Mouse (Mus musculus): Measurements from ENCODE around the gene Yipf2. TPM values are rescaled to one million over a fixed set of nuclear protein-coding genes. Genes with fewer than 3 reads are reported as not detected.

Gene Yipf2
- 28.7 and 28.8 TPM in 2 replicates for polyA plus RNA-seq (2015; fragmentation: Nextera tagmentation; extraction: Ambion mirVana)

DNA sequence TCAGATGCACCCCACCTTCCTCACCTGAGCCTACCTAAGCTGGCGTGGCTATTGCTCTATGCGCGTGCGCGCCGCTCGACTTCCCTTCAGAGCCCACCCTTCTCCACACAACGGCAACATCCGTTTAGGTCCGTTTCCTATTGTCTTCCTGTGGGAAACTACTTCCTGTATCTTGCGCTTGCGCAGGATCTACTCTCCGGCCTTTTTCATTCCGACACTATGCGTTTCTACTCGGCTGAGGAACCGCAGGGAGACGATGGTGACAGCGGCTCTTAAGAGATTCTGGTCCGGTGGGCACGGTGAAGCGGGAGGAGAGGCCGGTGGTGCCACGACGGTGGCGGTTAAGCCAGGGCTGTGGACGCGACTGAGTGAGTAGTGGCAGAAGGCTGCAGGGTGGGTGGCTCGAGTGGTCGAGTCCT is at the start of gene Yipf2, which contains the start of gene Timm29:
Gene Yipf2 (minus strand): TSS at position 126 of the 419 bp plus-strand sequence.
Gene Timm29 (plus strand): TSS at position 20 of the 419 bp plus-strand sequence.
- no peaks in the 10 kb centered on the region for H3K9me3 ChIP-seq
- H3K4me3 ChIP-seq (replicated peaks) = peak within 1 kb of the TSS; percentile 100
- H3K4me1 ChIP-seq (replicated peaks) = peaks cover 33% of the 10 kb centered on the region
- H3K4me2 ChIP-seq (replicated peaks) = peak within 1 kb of the TSS; percentile 98
- H3K27ac ChIP-seq = peak within 1 kb of the TSS; percentile 91
- H3K9ac ChIP-seq (replicated peaks) = peak within 1 kb of the TSS; percentile 94
- peaks cover 45% of the 10 kb centered on the region for H3K36me3 ChIP-seq
- peak; percentile 95 for ATAC-seq
- H3K27me3 ChIP-seq = no peaks in the 10 kb centered on the region
- WGBS = under 1% methylated on average over 30 of the region's 30 CpGs

- no peak overlapping the region for H3K4me2 ChIP-seq (replicated peaks)
- no peaks in the 10 kb centered on the region for H3K9me3 ChIP-seq
- H3K27ac ChIP-seq = no peak overlapping the region
- no peak overlapping the region for H3K9ac ChIP-seq (replicated peaks)
- H3K36me3 ChIP-seq = peaks cover 100% of the 10 kb centered on the region
- no peak overlapping the region for H3K4me3 ChIP-seq (replicated peaks)
- no peaks in the 10 kb centered on the region for H3K27me3 ChIP-seq
- WGBS = 94% methylated on average over 11 of the region's 11 CpGs
- no peaks in the 10 kb centered on the region for H3K4me1 ChIP-seq (replicated peaks)
- no peak for ATAC-seq
Measured at GRCm38 (mm10) chr9:21639031-21639430, 46.4 kb upstream of the Yipf2 start.

GRCm38 (mm10) chr9:21635639-21636038 is 43.0 kb upstream of the Yipf2 start:
- H3K36me3 ChIP-seq = peaks cover 80% of the 10 kb centered on the region
- H3K4me1 ChIP-seq (replicated peaks) = no peaks in the 10 kb centered on the region
- 78% methylated on average over 7 of the region's 7 CpGs for WGBS
- H3K4me3 ChIP-seq (replicated peaks) = no peak overlapping the region
- no peak overlapping the region for H3K27ac ChIP-seq
- H3K9me3 ChIP-seq = no peaks in the 10 kb centered on the region
- H3K27me3 ChIP-seq = no peaks in the 10 kb centered on the region
- no peak for ATAC-seq
- H3K4me2 ChIP-seq (replicated peaks) = no peak overlapping the region
- no peak overlapping the region for H3K9ac ChIP-seq (replicated peaks)

DNA sequence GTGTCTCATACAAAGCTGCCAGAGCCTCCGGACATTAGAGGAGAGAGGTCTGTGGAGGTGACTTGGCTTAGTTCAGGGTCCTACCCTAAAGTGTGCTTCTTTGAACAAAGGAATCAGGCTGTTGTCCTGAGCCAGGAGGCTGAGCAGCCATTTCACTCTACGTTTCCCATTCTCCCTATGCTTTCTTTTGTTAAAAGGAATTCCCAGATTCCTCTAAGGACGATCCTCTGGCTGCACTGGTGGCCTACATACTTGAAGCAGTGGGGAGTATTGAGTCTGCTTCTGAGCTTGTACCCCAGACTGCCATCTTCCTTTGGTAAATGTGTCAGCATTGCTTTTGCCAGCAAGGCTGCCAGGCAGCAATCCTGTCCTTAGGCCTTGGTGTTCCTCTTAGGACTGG is 40.5 kb upstream of the Yipf2 start:
- H3K27me3 ChIP-seq = no peaks in the 10 kb centered on the region
- WGBS = 68% methylated on average over 3 of the region's 3 CpGs
- no peaks in the 10 kb centered on the region for H3K4me1 ChIP-seq (replicated peaks)
- H3K9ac ChIP-seq (replicated peaks) = no peak overlapping the region
- ATAC-seq = no peak
- no peak overlapping the region for H3K27ac ChIP-seq
- H3K4me3 ChIP-seq (replicated peaks) = no peak overlapping the region
- H3K36me3 ChIP-seq = peaks cover 55% of the 10 kb centered on the region
- H3K9me3 ChIP-seq = no peaks in the 10 kb centered on the region
- no peak overlapping the region for H3K4me2 ChIP-seq (replicated peaks)

GRCm38 (mm10) chr9:21630673-21631072 is 38.0 kb upstream of the Yipf2 start:
- H3K4me1 ChIP-seq (replicated peaks) = peaks cover 5% of the 10 kb centered on the region
- no peaks in the 10 kb centered on the region for H3K9me3 ChIP-seq
- H3K4me2 ChIP-seq (replicated peaks) = no peak overlapping the region
- WGBS = 83% methylated on average over 3 of the region's 3 CpGs
- no peak overlapping the region for H3K9ac ChIP-seq (replicated peaks)
- no peak; the same call in 1 of the 2 replicates for ATAC-seq
- H3K4me3 ChIP-seq (replicated peaks) = no peak overlapping the region
- H3K36me3 ChIP-seq = peaks cover 30% of the 10 kb centered on the region
- H3K27ac ChIP-seq = no peak overlapping the region
- H3K27me3 ChIP-seq = no peaks in the 10 kb centered on the region

- no peaks in the 10 kb centered on the region for H3K9me3 ChIP-seq
- H3K4me1 ChIP-seq (replicated peaks) = peaks cover 24% of the 10 kb centered on the region
- no peak overlapping the region for H3K4me2 ChIP-seq (replicated peaks)
- H3K27me3 ChIP-seq = no peaks in the 10 kb centered on the region
- no peak overlapping the region for H3K27ac ChIP-seq
- H3K36me3 ChIP-seq = no peaks in the 10 kb centered on the region
- no peak overlapping the region for H3K4me3 ChIP-seq (replicated peaks)
- H3K9ac ChIP-seq (replicated peaks) = no peak overlapping the region
- 86% methylated on average over 5 of the region's 5 CpGs for WGBS
- no peak for ATAC-seq
Measured at GRCm38 (mm10) chr9:21627145-21627795, 34.6 kb upstream of the Yipf2 start.

DNA sequence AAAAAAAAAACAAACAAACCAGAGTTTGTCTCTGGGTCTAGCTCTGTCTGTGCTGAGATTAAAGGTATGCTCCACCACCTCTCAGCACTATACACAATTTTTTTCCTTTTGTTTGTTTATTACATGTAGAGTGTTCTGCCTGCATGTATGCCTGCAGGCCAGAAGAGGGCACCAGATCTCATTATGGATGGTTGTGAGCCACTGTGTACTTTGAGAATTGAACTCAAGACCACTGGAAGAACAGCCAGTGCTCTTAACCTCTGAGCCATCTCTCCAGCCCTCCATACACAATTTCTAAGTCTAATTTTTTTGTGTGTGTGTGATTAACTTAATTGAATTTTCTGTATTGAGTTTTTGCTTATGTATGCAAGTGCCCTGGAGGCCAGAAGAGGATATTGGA is 33.9 kb upstream of the Yipf2 start:
- H3K4me1 ChIP-seq (replicated peaks) = peaks cover 24% of the 10 kb centered on the region
- H3K4me2 ChIP-seq (replicated peaks) = no peak overlapping the region
- H3K27ac ChIP-seq = no peak overlapping the region
- H3K4me3 ChIP-seq (replicated peaks) = no peak overlapping the region
- no peaks in the 10 kb centered on the region for H3K9me3 ChIP-seq
- H3K36me3 ChIP-seq = no peaks in the 10 kb centered on the region
- H3K27me3 ChIP-seq = no peaks in the 10 kb centered on the region
- no peak overlapping the region for H3K9ac ChIP-seq (replicated peaks)
- ATAC-seq = no peak

DNA sequence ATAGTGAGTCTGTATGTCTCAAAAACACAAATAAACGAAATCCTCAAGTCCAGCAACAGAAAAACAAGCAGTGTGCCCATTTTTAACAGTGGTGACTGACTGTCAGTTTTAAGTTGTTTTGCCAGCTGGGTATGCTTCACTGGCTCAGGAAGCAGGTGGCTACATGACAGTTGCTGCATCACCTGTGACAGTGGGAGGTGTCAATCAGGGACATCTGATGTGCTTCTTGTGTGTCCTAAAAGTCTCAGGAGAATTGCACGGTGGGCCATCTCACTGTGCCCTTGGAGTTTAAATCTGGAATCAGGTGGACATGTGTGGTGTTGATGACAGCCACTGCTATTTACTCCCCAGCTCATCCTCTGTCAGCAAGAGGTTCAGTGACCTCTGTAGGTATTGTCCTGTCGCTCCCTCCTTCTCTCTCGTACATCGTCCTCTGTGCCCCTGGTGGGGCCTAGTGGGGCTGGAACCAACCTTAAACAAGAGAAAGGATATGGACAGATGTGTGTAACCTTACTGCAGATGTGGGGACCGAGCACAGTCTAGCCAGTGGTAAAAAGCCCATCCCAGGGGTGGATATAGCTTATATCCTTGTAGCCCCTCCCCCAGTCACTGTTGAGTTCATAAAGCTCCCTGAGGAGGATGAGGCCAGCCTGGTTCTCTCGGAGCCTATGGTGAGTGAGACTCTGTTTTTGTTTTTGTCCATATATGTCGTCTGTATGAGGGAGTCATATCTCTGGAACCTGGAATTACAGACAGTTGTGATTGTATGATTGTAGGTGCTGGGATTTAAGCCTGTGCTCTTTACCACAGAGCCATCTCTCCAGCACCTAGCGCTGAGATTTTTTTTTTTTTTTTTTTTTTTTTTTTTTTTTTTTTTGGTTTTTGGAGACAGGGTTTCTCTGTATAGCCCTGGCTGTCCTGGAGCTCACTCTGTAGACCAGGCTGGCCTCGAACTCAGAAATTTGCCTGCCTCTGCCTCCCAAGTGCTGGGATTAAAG is 33.0 kb upstream of the Yipf2 start:
- 0 out of 2 replicates have a peak, but pooled peaks have one; percentile 32 for ATAC-seq
- Histone ChIP-seq H3K4me3 (replicated peaks) (no peak overlapping the region), H3K27ac (no peak overlapping the region), H3K4me2 (replicated peaks) (no peak overlapping the region), H3K36me3 (no peaks in the 10 kb centered on the region), H3K9me3 (no peaks in the 10 kb centered on the region), H3K9ac (replicated peaks) (no peak overlapping the region), H3K27me3 (no peaks in the 10 kb centered on the region), H3K4me1 (replicated peaks) (peaks cover 24% of the 10 kb centered on the region)
- WGBS = 86% methylated on average over 10 of the region's 10 CpGs

- no peak overlapping the region for H3K4me3 ChIP-seq (replicated peaks)
- no peaks in the 10 kb centered on the region for H3K9me3 ChIP-seq
- H3K9ac ChIP-seq (replicated peaks) = no peak overlapping the region
- no peaks in the 10 kb centered on the region for H3K27me3 ChIP-seq
- no peak overlapping the region for H3K4me2 ChIP-seq (replicated peaks)
- WGBS = 100% methylated on average over 1 of the region's 1 CpGs
- peaks cover 44% of the 10 kb centered on the region for H3K4me1 ChIP-seq (replicated peaks)
- no peak overlapping the region for H3K27ac ChIP-seq
- H3K36me3 ChIP-seq = no peaks in the 10 kb centered on the region
- ATAC-seq = no peak
Measured at GRCm38 (mm10) chr9:21622676-21623075, 30.0 kb upstream of the Yipf2 start.

DNA sequence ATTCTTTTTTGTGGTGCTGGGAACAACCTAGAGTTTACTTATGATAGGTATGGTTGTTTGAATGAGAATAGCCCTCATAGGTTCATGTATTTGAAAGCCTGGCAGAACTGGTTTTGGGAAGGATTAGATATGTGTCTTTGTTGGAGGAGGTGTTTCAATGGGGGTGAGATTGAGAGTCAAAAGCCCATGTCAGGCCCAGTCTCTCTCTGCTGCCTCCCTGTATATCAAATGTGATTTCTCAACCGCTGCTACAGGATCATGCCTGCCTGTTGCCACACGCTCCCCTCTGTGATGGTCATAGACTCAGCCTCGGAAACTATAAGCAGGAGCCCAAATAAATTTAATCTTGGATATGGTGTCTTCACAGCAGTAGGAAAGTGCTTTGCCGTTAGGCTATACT is 27.6 kb upstream of the Yipf2 start:
- H3K4me1 ChIP-seq (replicated peaks) = peaks cover 39% of the 10 kb centered on the region
- WGBS = 87% methylated on average over 4 of the region's 4 CpGs

DNA sequence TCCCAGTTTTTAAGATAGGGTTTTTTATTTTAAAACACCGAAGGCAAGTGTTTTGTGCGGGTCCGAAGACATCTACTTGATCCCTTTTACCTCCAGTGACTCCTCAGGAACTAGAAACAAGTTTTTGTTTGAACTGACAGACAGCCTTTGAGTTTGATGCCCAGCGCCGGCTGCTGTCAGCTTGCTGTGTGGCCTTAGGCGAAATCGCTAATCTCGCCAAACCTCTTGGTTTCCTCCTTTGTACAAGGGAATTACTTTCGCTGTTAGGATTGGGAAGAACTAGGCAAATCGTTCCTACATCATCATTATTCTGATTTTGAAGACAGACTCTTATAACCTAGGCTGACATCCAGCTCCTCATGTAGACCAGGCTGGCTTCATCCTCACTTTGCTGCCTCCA is 24.4 kb upstream of the Yipf2 start:
- Histone ChIP-seq H3K4me3 (replicated peaks) (peak overlapping the region; percentile 71), H3K27me3 (no peaks in the 10 kb centered on the region), H3K27ac (peak overlapping the region; percentile 98), H3K9ac (replicated peaks) (peak overlapping the region; percentile 85), H3K36me3 (no peaks in the 10 kb centered on the region), H3K9me3 (no peaks in the 10 kb centered on the region), H3K4me1 (replicated peaks) (peaks cover 32% of the 10 kb centered on the region), H3K4me2 (replicated peaks) (peak overlapping the region; percentile 58)
- ATAC-seq = no peak
- 3% methylated on average over 10 of the region's 10 CpGs for WGBS

More for the DNA sequence above, 27.6 kb upstream of the Yipf2 start:
- Histone ChIP-seq H3K9ac (replicated peaks) (no peak overlapping the region), H3K4me2 (replicated peaks) (no peak overlapping the region), H3K4me3 (replicated peaks) (no peak overlapping the region), H3K27ac (no peak overlapping the region), H3K9me3 (no peaks in the 10 kb centered on the region), H3K27me3 (no peaks in the 10 kb centered on the region), H3K36me3 (no peaks in the 10 kb centered on the region)
- ATAC-seq = no peak

DNA sequence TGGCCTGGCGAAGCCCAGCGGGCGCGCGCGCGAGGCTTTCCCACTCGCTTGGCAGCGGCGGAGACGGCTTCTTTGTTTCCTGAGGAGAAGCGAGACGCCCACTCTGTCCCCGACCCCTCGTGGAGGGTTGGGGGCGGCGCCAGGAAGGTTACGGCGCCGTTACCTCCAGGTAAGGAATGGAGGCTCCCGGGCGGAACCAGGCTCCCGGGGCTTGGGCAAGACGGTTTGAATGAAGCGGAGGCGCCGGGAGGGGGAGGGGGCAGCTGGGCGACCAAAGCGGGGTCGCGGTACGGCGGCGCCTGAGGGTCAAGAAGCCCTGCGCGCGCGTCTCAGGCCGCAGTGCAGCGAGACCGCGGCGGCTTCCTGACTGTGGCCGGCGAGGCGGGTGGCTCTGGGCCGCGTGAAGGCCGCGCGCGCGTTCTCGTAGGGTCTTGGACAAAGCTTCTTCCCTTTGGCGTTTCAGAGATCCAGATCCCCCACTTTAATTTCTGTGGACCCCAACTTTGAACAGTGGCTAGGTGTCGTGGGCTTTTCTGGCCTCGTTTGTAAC is 23.7 kb upstream of the Yipf2 start:
- H3K4me2 ChIP-seq (replicated peaks) = peak overlapping the region; percentile 58
- no peaks in the 10 kb centered on the region for H3K27me3 ChIP-seq
- H3K9ac ChIP-seq (replicated peaks) = peak overlapping the region; percentile 85
- H3K27ac ChIP-seq = peak overlapping the region; percentile 98
- H3K9me3 ChIP-seq = no peaks in the 10 kb centered on the region
- under 1% methylated on average over 51 of the region's 57 CpGs for WGBS
- H3K4me1 ChIP-seq (replicated peaks) = peaks cover 32% of the 10 kb centered on the region
- no peaks in the 10 kb centered on the region for H3K36me3 ChIP-seq
- ATAC-seq = peak; percentile 87
- peak overlapping the region; percentile 71 for H3K4me3 ChIP-seq (replicated peaks)

All from midbrain, embryonic 13.5 days (tissue).